Mouse (Mus musculus) neural tube, embryonic 15.5 days (tissue): ENCODE measurements around the gene Hpse2. TPM values are rescaled to one million over a fixed set of nuclear protein-coding genes. Genes with fewer than 3 reads are reported as not detected.

Experiments
- ATAC-seq: fragments of 200-750 bp; cut with Nextera tagmentation; 2 replicates; pipeline ENCODE4 v1.8.0; 2017; ENCODE audit warnings: mild to moderate bottlenecking, moderate TSS enrichment, moderate library complexity; ENCODE audit not compliant: low FRiP score
- H3K27ac ChIP-seq: fragments of 300-500 bp; sonication (generic); replicated peaks from 2 replicates; pipeline ENCODE4 v1.5.1; 2015; ENCODE audit warnings: mild to moderate bottlenecking, inconsistent platforms
- H3K27me3 ChIP-seq: fragments of 300-500 bp; sonication (generic); replicated peaks from 2 replicates; pipeline ENCODE4 v1.6.1; 2015; ENCODE audit warnings: inconsistent platforms
- H3K36me3 ChIP-seq: fragments of 300-500 bp; sonication (generic); 2 replicates; pipeline ENCODE4 v1.6.1; 2015; ENCODE audit warnings: inconsistent platforms
- H3K4me1 ChIP-seq: fragments of 300-500 bp; sonication (generic); 2 replicates; pipeline ENCODE4 v1.6.1; 2015; ENCODE audit warnings: inconsistent platforms
- H3K4me2 ChIP-seq: fragments of 300-500 bp; sonication (generic); 2 replicates; pipeline ENCODE4 v1.6.1; 2015; ENCODE audit warnings: inconsistent platforms, mild to moderate bottlenecking, moderate library complexity
- H3K4me3 ChIP-seq: fragments of 300-500 bp; sonication (generic); replicated peaks from 2 replicates; pipeline ENCODE4 v1.5.1; 2015; ENCODE audit warnings: mild to moderate bottlenecking, inconsistent platforms
- H3K9ac ChIP-seq: fragments of 300-500 bp; sonication (generic); replicated peaks from 2 replicates; pipeline ENCODE4 v1.6.1; 2015; ENCODE audit warnings: mild to moderate bottlenecking, inconsistent platforms
- H3K9me3 ChIP-seq: fragments of 300-500 bp; sonication (generic); replicated peaks from 2 replicates; pipeline ENCODE4 v1.6.1; 2016; ENCODE audit warnings: inconsistent platforms
- WGBS: fragments of 180-500 bp; shearing (Covaris S2); methylation state at CpG from one replicate; pipeline ENCODE4 v1.1.7; 2015; ENCODE audit warnings: mixed read lengths; 5-methylcytosine and 5-hydroxymethylcytosine counted together
- polyA plus RNA-seq: library from polyadenylated mRNA; unstranded; fragments of >200 nt; fragmentation: Nextera tagmentation; extraction: Ambion mirVana; gene quantifications from 2 replicates; pipeline ENCODE4 v1.2.1, GENCODE M21; 2015

Gene Hpse2
- polyA plus RNA-seq, 1 experiment from 2014 or later, result 0.24 TPM

GRCm38 (mm10) chr19:42741884-42742283, 646.3 kb downstream of the Hpse2 start:
- no peaks in the 10 kb centered on the region for H3K9me3 ChIP-seq
- peaks cover 6% of the 10 kb centered on the region; the same call in 1 of the 2 replicates for H3K4me1 ChIP-seq
- WGBS, result 84% methylated on average over 14 of the region's 14 CpGs
- no peak for ATAC-seq
- H3K4me3 ChIP-seq, result no peak overlapping the region
- H3K36me3 ChIP-seq, result no peaks in the 10 kb centered on the region
- H3K27ac ChIP-seq, result no peak overlapping the region
- no peak overlapping the region for H3K4me2 ChIP-seq
- no peaks in the 10 kb centered on the region for H3K27me3 ChIP-seq
- H3K9ac ChIP-seq, result no peak overlapping the region

- WGBS, result 71% methylated on average over 8 of the region's 8 CpGs
These were observed 647.8 kb downstream of the Hpse2 start for GRCm38 (mm10) chr19:42740163-42740899.

GRCm38 (mm10) chr19:42739734-42740133, 648.4 kb downstream of the Hpse2 start:
- no peak overlapping the region for H3K4me3 ChIP-seq
- no peaks in the 10 kb centered on the region for H3K27me3 ChIP-seq
- peaks cover 6% of the 10 kb centered on the region; the same call in 1 of the 2 replicates for H3K4me1 ChIP-seq
- no peak for ATAC-seq
- WGBS, result 63% methylated on average over 6 of the region's 6 CpGs
- no peak overlapping the region for H3K27ac ChIP-seq
- no peak overlapping the region for H3K9ac ChIP-seq
- no peaks in the 10 kb centered on the region for H3K9me3 ChIP-seq
- no peak overlapping the region for H3K4me2 ChIP-seq
- no peaks in the 10 kb centered on the region for H3K36me3 ChIP-seq

More at GRCm38 (mm10) chr19:42740163-42740899, 647.8 kb downstream of the Hpse2 start:
- Histone ChIP-seq H3K4me3 (no peak overlapping the region), H3K4me2 (no peak overlapping the region), H3K9ac (no peak overlapping the region), H3K36me3 (no peaks in the 10 kb centered on the region), H3K4me1 (peaks cover 6% of the 10 kb centered on the region; the same call in 1 of the 2 replicates), H3K27ac (no peak overlapping the region), H3K27me3 (no peaks in the 10 kb centered on the region), H3K9me3 (no peaks in the 10 kb centered on the region)
- no peak for ATAC-seq

- H3K9ac ChIP-seq, result no peak overlapping the region
- no peak for ATAC-seq
- no peaks in the 10 kb centered on the region for H3K27me3 ChIP-seq
- no peaks in the 10 kb centered on the region for H3K36me3 ChIP-seq
- no peak overlapping the region for H3K27ac ChIP-seq
- no peak overlapping the region for H3K4me2 ChIP-seq
- H3K4me1 ChIP-seq, result no peaks in the 10 kb centered on the region; the same call in 1 of the 2 replicates
- H3K4me3 ChIP-seq, result no peak overlapping the region
- WGBS, result 77% methylated on average over 9 of the region's 9 CpGs
- no peaks in the 10 kb centered on the region for H3K9me3 ChIP-seq
These were observed 650.4 kb downstream of the Hpse2 start for GRCm38 (mm10) chr19:42737753-42738152.

Other genes with a start within 250 kb of the Hpse2 start
- 4.9 and 5.1 TPM in 2 replicates for gene Cnnm1, start 52.1 kb upstream of the Hpse2 start, polyA plus RNA-seq
- 118 and 127 TPM in 2 replicates for gene Got1, start 136.2 kb upstream of the Hpse2 start, polyA plus RNA-seq
- gene Nkx2-3, start 224.0 kb upstream of the Hpse2 start, polyA plus RNA-seq, result 5.5 TPM in 1 of 2 replicates, not detected in the other